Comparison of ENCODE assay signal across 10 mouse cellular contexts in the genomic region with DNA sequence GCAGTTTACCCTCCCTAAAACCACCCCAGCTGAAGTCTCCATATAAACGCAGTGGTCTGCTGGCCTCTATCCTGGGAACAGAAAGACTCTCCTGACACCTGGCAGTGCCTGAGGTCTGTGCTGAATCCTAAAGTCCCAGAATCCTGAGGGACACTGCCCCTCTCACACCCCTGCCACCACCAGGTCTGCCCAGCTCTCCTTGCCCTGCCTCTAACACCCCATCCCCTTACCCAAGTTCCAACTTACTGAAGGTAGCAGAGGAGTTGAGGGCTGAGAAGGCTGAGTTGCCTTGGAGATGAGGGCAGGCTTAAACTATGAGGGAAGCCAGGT. TPM values are rescaled to one million over a fixed set of nuclear protein-coding genes. Genes with fewer than 3 reads are reported as not detected.
DNase-seq lines count a peak whose midpoint lies in the region; ATAC-seq lines count a peak whose summit lies in the region.
"Had no signal": no experiment of that assay in that cellular context is flagged by ENCODE, and none has a peak within 500 bp of the region (broad histone marks: within the 10 kb centered on the region; RNA-seq: fewer than 3 reads in every experiment).

No protein-coding gene starts in this region.

- no peak for ATAC-seq in kidney, embryonic 14.5 days (ENCODE audit: low FRiP score, low TSS enrichment)
- no peak; the same call in 1 of the 2 replicates for ATAC-seq in embryonic facial prominence, embryonic 11.5 days (replicated peaks; ENCODE audit: insufficient number of reproducible peaks, low FRiP score, low TSS enrichment, low read depth)
- peak; percentile 65; the same call in 1 of the 2 replicates for ATAC-seq in hindbrain, embryonic 11.5 days (ENCODE audit: low FRiP score)
- ATAC-seq in midbrain, embryonic 16.5 days = peak; percentile 12
- ATAC-seq in monocyte, adult 5-6 weeks (replicated peaks; ENCODE audit: insufficient number of reproducible peaks, low FRiP score, low TSS enrichment, poor library complexity, severe bottlenecking) = no peak

- peaks cover 4% of the 10 kb centered on the region; the same call in 1 of the 2 replicates for H3K9me3 ChIP-seq in kidney, embryonic 14.5 days (ENCODE audit: control insufficient read depth, low read length)
- no peaks in the 10 kb centered on the region for H3K9me3 ChIP-seq in embryonic facial prominence, embryonic 11.5 days (replicated peaks; ENCODE audit: control insufficient read depth, low read length)
- H3K9me3 ChIP-seq in hindbrain, embryonic 11.5 days (ENCODE audit: control insufficient read depth, low read length) = no peaks in the 10 kb centered on the region
- no peaks in the 10 kb centered on the region for H3K9me3 ChIP-seq in midbrain, embryonic 16.5 days (replicated peaks; ENCODE audit: control insufficient read depth, low read length, poor library complexity, severe bottlenecking)

- H3K27me3 ChIP-seq in kidney, embryonic 14.5 days (ENCODE audit: control insufficient read depth, insufficient read depth, low read length) = no peaks in the 10 kb centered on the region
- peaks cover 6% of the 10 kb centered on the region for H3K27me3 ChIP-seq in embryonic facial prominence, embryonic 11.5 days (ENCODE audit: control insufficient read depth, insufficient read depth, low read length)
- H3K27me3 ChIP-seq in hindbrain, embryonic 11.5 days (ENCODE audit: control insufficient read depth, insufficient read depth, low read length) = no peaks in the 10 kb centered on the region
- H3K27me3 ChIP-seq in midbrain, embryonic 16.5 days (ENCODE audit: control insufficient read depth, insufficient read depth, low read depth, low read length) = no peaks in the 10 kb centered on the region

- peaks cover 26% of the 10 kb centered on the region for H3K4me1 ChIP-seq in kidney, embryonic 14.5 days (ENCODE audit: control insufficient read depth, insufficient read depth, low read length)
- H3K4me1 ChIP-seq in embryonic facial prominence, embryonic 11.5 days (ENCODE audit: control insufficient read depth, insufficient read depth, low read length) = peaks cover 4% of the 10 kb centered on the region; the same call in 1 of the 2 replicates
- peaks cover 10% of the 10 kb centered on the region for H3K4me1 ChIP-seq in hindbrain, embryonic 11.5 days (replicated peaks; ENCODE audit: control insufficient read depth, insufficient read depth, low read length)
- peaks cover 40% of the 10 kb centered on the region for H3K4me1 ChIP-seq in midbrain, embryonic 16.5 days (ENCODE audit: control insufficient read depth, insufficient read depth, low read length)

- WGBS in kidney, embryonic 14.5 days = 34% methylated on average over 1 of the region's 1 CpGs
- 20% methylated on average over 1 of the region's 1 CpGs for WGBS in embryonic facial prominence, embryonic 11.5 days
- WGBS in hindbrain, embryonic 11.5 days = 22% methylated on average over 1 of the region's 1 CpGs
- whole genome bisulfite sequencing in midbrain, embryonic 16.5 days = 23% methylated on average over 1 of the region's 1 CpGs

- peaks cover 21% of the 10 kb centered on the region for H3K36me3 ChIP-seq in kidney, embryonic 14.5 days (ENCODE audit: control insufficient read depth, insufficient read depth, low read length)
- H3K36me3 ChIP-seq in embryonic facial prominence, embryonic 11.5 days (replicated peaks; ENCODE audit: control insufficient read depth, insufficient read depth, low read depth, low read length) = no peaks in the 10 kb centered on the region; the same call in 1 of the 2 replicates
- peaks cover 19% of the 10 kb centered on the region for H3K36me3 ChIP-seq in hindbrain, embryonic 11.5 days (ENCODE audit: control insufficient read depth, insufficient read depth, low read length)
- H3K36me3 ChIP-seq in midbrain, embryonic 16.5 days (ENCODE audit: control insufficient read depth, insufficient read depth, low read length) = peaks cover 9% of the 10 kb centered on the region; the same call in 1 of the 2 replicates

- H3K4me3 ChIP-seq in kidney, embryonic 14.5 days (ENCODE audit: low read length) = peak overlapping the region; percentile 30
- H3K4me3 ChIP-seq in embryonic facial prominence, embryonic 11.5 days (ENCODE audit: low read depth, low read length) = peak overlapping the region; percentile 26
- peak overlapping the region; percentile 25 for H3K4me3 ChIP-seq in hindbrain, embryonic 11.5 days (ENCODE audit: low read depth, low read length)
- peak overlapping the region; percentile 45 for H3K4me3 ChIP-seq in midbrain, embryonic 16.5 days (ENCODE audit: low read depth, low read length)

- H3K9ac ChIP-seq in kidney, embryonic 14.5 days (ENCODE audit: low read depth, low read length) = peak overlapping the region; percentile 51
- H3K9ac ChIP-seq in embryonic facial prominence, embryonic 11.5 days (replicated peaks; ENCODE audit: low read length) = peak overlapping the region; percentile 61
- H3K9ac ChIP-seq in hindbrain, embryonic 11.5 days (ENCODE audit: low read depth, low read length) = peak overlapping the region; percentile 35
- H3K9ac ChIP-seq in midbrain, embryonic 16.5 days (ENCODE audit: low read depth, low read length) = peak overlapping the region; percentile 83

- peak overlapping the region; percentile 43 for H3K4me2 ChIP-seq in kidney, embryonic 14.5 days (replicated peaks; ENCODE audit: low read depth, low read length)
- H3K4me2 ChIP-seq in embryonic facial prominence, embryonic 11.5 days (ENCODE audit: low read depth, low read length) = peak overlapping the region; percentile 47
- peak overlapping the region; percentile 43 for H3K4me2 ChIP-seq in hindbrain, embryonic 11.5 days (replicated peaks; ENCODE audit: low read depth, low read length)
- H3K4me2 ChIP-seq in midbrain, embryonic 16.5 days (ENCODE audit: low read length) = peak overlapping the region; percentile 94

- DNase-seq in kidney, adult 11 months = no peak
- DNase-seq in embryonic facial prominence, embryonic 11.5 days (ENCODE audit: low spot score) = no peak
- DNase-seq in hindbrain, embryonic 11.5 days (ENCODE audit: low spot score) = no peak
- DNase-seq in frontal cortex, postnatal 14 days (ENCODE audit: low spot score in 2 of 2) = no peak
- DNase-seq in kidney, postnatal 4 days = no peak

- H3K27ac ChIP-seq in kidney, embryonic 14.5 days (ENCODE audit: low read depth, low read length) = peak overlapping the region; percentile 70; the same call in 1 of the 2 replicates
- H3K27ac ChIP-seq in embryonic facial prominence, embryonic 11.5 days (replicated peaks; ENCODE audit: low read depth, low read length) = peak overlapping the region; percentile 78
- H3K27ac ChIP-seq in hindbrain, embryonic 11.5 days (ENCODE audit: low read depth, low read length) = peak overlapping the region; percentile 100
- peak overlapping the region; percentile 98 for H3K27ac ChIP-seq in midbrain, embryonic 16.5 days (ENCODE audit: low read length)

RNA-seq across cellular contexts. Expression of a gene that starts 7.0 kb away (rescaled TPM):
- 34.6 and 52.0 TPM in 2 replicates for polyA plus RNA-seq in kidney, embryonic 14.5 days (2014; fragmentation: Nextera tagmentation; extraction: Ambion mirVana)
- polyA plus RNA-seq in embryonic facial prominence, embryonic 11.5 days (2014; fragmentation: Nextera tagmentation; extraction: Ambion mirVana) = 20.4 and 24.6 TPM in 2 replicates
- 69.9 and 78.8 TPM in 2 replicates for polyA plus RNA-seq in hindbrain, embryonic 11.5 days (2014; fragmentation: Nextera tagmentation; extraction: Ambion mirVana)
- polyA plus RNA-seq in midbrain, embryonic 16.5 days (2015; fragmentation: Nextera tagmentation; extraction: Ambion mirVana) = 87.8 and 103 TPM in 2 replicates
- total RNA-seq in monocyte, adult 5-6 weeks (2017) = 0.67 to 1.2 TPM in 2 of 3 replicates, not detected in the other
- total RNA-seq: common myeloid progenitor, adult 5-6 weeks had no signal

RNA-seq across cellular contexts. Expression of a gene that starts 23.9 kb away (rescaled TPM):
- polyA plus RNA-seq in kidney, embryonic 14.5 days (2014; fragmentation: Nextera tagmentation; extraction: Ambion mirVana) = 50.7 and 56.7 TPM in 2 replicates
- 43.3 and 53.4 TPM in 2 replicates for polyA plus RNA-seq in embryonic facial prominence, embryonic 11.5 days (2014; fragmentation: Nextera tagmentation; extraction: Ambion mirVana)
- polyA plus RNA-seq in hindbrain, embryonic 11.5 days (2014; fragmentation: Nextera tagmentation; extraction: Ambion mirVana) = 37.8 and 41.4 TPM in 2 replicates
- polyA plus RNA-seq in midbrain, embryonic 16.5 days (2015; fragmentation: Nextera tagmentation; extraction: Ambion mirVana) = 26.5 and 27.3 TPM in 2 replicates
- 10.9 to 22.5 TPM (median 13.5 TPM) in 3 replicates for total RNA-seq in monocyte, adult 5-6 weeks (2017)

RNA-seq across cellular contexts. Expression of a gene that starts 30.0 kb away (rescaled TPM):
- 9.5 and 16.8 TPM in 2 replicates for polyA plus RNA-seq in kidney, embryonic 14.5 days (2014; fragmentation: Nextera tagmentation; extraction: Ambion mirVana)
- polyA plus RNA-seq in embryonic facial prominence, embryonic 11.5 days (2014; fragmentation: Nextera tagmentation; extraction: Ambion mirVana) = 9.1 and 10.4 TPM in 2 replicates
- 6.9 and 8.7 TPM in 2 replicates for polyA plus RNA-seq in hindbrain, embryonic 11.5 days (2014; fragmentation: Nextera tagmentation; extraction: Ambion mirVana)
- polyA plus RNA-seq in midbrain, embryonic 16.5 days (2015; fragmentation: Nextera tagmentation; extraction: Ambion mirVana) = 15.1 and 15.3 TPM in 2 replicates
- total RNA-seq in monocyte, adult 5-6 weeks (2017) = 7.4 to 13.8 TPM (median 11.3 TPM) in 3 replicates

RNA-seq across cellular contexts. Expression of a gene that starts 53.9 kb away (rescaled TPM):
- 0.15 and 0.24 TPM in 2 replicates for polyA plus RNA-seq in kidney, embryonic 14.5 days (2014; fragmentation: Nextera tagmentation; extraction: Ambion mirVana)
- 0.13 and 0.28 TPM in 2 replicates for polyA plus RNA-seq in embryonic facial prominence, embryonic 11.5 days (2014; fragmentation: Nextera tagmentation; extraction: Ambion mirVana)
- 0.32 TPM in 1 of 2 replicates, not detected in the other for polyA plus RNA-seq in hindbrain, embryonic 11.5 days (2014; fragmentation: Nextera tagmentation; extraction: Ambion mirVana)
- 0.07 and 0.14 TPM in 2 replicates for polyA plus RNA-seq in midbrain, embryonic 16.5 days (2015; fragmentation: Nextera tagmentation; extraction: Ambion mirVana)
- not detected in 3 replicates for total RNA-seq in monocyte, adult 5-6 weeks (2017)
- total RNA-seq: common myeloid progenitor, adult 5-6 weeks; layer of hippocampus, postnatal 10 days had no signal

Comparison
In these comparisons a context has a peak if more than half of its experiments do, and no peak if none do; other contexts are left out.
1. ATAC-seq: peak in hindbrain, embryonic 11.5 days (single experiment) and midbrain, embryonic 16.5 days (single experiment); none in kidney, embryonic 14.5 days (single experiment), embryonic facial prominence, embryonic 11.5 days (single experiment) and monocyte, adult 5-6 weeks (single experiment).
2. H3K4me2 ChIP-seq: peak in every context shown above with its lines; median percentile 94 in midbrain, embryonic 16.5 days; 47 in embryonic facial prominence, embryonic 11.5 days; 43 in kidney, embryonic 14.5 days; 43 in hindbrain, embryonic 11.5 days.
3. Peak in every context shown above with its lines, with median percentiles within 50 percentile points of each other: H3K27ac ChIP-seq, H3K4me3 ChIP-seq and H3K9ac ChIP-seq.